Mouse (Mus musculus): ENCODE measurements around the gene Ncoa3. TPM values are rescaled to one million over a fixed set of nuclear protein-coding genes. Genes with fewer than 3 reads are reported as not detected.

Ncoa3 gene
- polyA plus RNA-seq, 1 experiment from 2014 or later: 8.1 TPM

DNA sequence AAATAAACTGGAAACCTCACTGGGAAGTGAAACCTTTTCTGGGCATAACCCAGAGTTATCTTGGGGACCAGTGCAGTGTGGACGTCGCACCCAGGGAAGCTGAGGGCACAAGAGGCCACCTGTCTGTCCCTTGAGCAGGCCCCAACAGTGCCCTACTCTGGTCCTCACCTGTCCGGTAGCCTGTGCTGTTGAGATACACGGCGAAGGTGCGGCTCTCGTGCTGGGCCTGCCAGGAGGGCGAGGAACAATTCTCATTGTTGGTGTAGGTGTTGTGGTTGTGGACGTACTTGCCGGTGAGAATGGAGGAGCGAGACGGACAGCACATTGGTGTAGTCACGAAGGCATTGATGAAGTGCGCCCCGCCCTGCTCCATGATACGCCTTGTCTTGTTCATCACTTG is 124.3 kb downstream of the Ncoa3 start:
- no peaks in the 10 kb centered on the region for H3K27me3 ChIP-seq (replicated peaks)
- WGBS (ENCODE audit: insufficient replicate concordance): 78% methylated on average over 16 of the region's 16 CpGs
- no peaks in the 10 kb centered on the region for H3K36me3 ChIP-seq
- no peak overlapping the region for H3K4me3 ChIP-seq
- no peak overlapping the region for H3K27ac ChIP-seq
- no peak overlapping the region for H3K9ac ChIP-seq
- H3K4me2 ChIP-seq: no peak overlapping the region
- H3K4me1 ChIP-seq: no peaks in the 10 kb centered on the region
- no peaks in the 10 kb centered on the region for H3K9me3 ChIP-seq (replicated peaks)
- no peak for ATAC-seq

DNA sequence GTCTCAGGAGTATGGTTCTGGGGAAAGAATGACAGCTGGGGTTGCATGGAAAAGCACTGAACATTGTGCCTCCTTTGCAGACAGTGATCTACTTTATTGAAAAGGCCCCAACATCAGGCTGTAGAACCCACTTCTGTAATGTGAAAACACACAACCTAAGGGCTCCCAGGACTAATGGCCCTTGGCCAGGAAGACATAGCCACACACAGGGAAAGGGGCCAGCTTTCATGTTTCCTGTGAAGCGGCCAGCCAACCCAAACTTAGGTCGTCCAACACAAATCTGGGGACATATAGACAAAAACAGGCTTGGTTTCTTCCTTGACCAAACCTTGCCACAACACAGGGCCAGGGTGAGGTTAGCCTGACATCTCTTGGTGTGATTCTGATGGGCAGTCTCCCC is 127.6 kb downstream of the Ncoa3 start:
- no peak for ATAC-seq
- 41% methylated on average over 2 of the region's 2 CpGs for WGBS (ENCODE audit: insufficient replicate concordance)
- Histone ChIP-seq H3K9me3 (replicated peaks) (no peaks in the 10 kb centered on the region), H3K4me2 (no peak overlapping the region), H3K27me3 (replicated peaks) (no peaks in the 10 kb centered on the region), H3K27ac (no peak overlapping the region), H3K4me1 (no peaks in the 10 kb centered on the region), H3K9ac (no peak overlapping the region), H3K36me3 (no peaks in the 10 kb centered on the region), H3K4me3 (no peak overlapping the region)

- no peak overlapping the region for H3K4me2 ChIP-seq
- H3K27ac ChIP-seq: no peak overlapping the region
- H3K27me3 ChIP-seq (replicated peaks): no peaks in the 10 kb centered on the region
- no peaks in the 10 kb centered on the region for H3K4me1 ChIP-seq
- ATAC-seq: no peak
- H3K9ac ChIP-seq: no peak overlapping the region
- H3K4me3 ChIP-seq: no peak overlapping the region
- H3K9me3 ChIP-seq (replicated peaks): no peaks in the 10 kb centered on the region
- WGBS (ENCODE audit: insufficient replicate concordance): 63% methylated on average over 14 of the region's 14 CpGs
- no peaks in the 10 kb centered on the region for H3K36me3 ChIP-seq
Measured at GRCm38 (mm10) chr2:166121681-166122355, 129.4 kb downstream of the Ncoa3 start.

DNA sequence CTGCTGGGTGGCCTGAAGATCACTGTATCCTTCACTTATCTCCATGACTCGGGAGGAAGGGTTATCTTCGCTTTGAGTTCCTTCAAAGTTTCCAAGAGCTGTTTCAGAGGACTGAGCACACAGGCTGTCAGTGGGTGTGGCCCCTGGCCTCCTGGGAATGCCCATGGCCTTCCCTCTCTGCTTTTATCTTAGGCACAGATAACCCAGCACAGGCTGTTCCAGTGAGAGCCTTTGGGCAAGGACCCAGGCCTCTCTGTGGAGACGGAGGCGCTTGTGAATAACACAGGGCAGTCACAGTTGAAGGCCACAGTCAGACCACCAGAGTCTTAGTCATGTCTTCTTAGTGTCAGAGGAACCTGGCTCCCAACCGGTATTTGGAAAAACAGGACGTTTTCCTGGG is 130.3 kb downstream of the Ncoa3 start:
- H3K27ac ChIP-seq: no peak overlapping the region
- no peaks in the 10 kb centered on the region for H3K4me1 ChIP-seq
- no peaks in the 10 kb centered on the region for H3K9me3 ChIP-seq (replicated peaks)
- 57% methylated on average over 6 of the region's 6 CpGs for WGBS (ENCODE audit: insufficient replicate concordance)
- no peaks in the 10 kb centered on the region for H3K36me3 ChIP-seq
- no peaks in the 10 kb centered on the region for H3K27me3 ChIP-seq (replicated peaks)
- no peak overlapping the region for H3K4me3 ChIP-seq
- no peak overlapping the region for H3K4me2 ChIP-seq
- H3K9ac ChIP-seq: no peak overlapping the region
- no peak for ATAC-seq

Other genes starting within 250 kb of the Ncoa3 start
- gene Zmynd8, start 93.6 kb upstream of the Ncoa3 start, polyA plus RNA-seq (2016; fragmentation: Nextera tagmentation; extraction: Ambion mirVana): 35.7 and 38.5 TPM in 2 replicates
- gene Sulf2, start 163.0 kb downstream of the Ncoa3 start, polyA plus RNA-seq (2016; fragmentation: Nextera tagmentation; extraction: Ambion mirVana): 7.5 and 11.8 TPM in 2 replicates